Comparison of ENCODE assay signal across 15 mouse cellular contexts in the genomic region with DNA sequence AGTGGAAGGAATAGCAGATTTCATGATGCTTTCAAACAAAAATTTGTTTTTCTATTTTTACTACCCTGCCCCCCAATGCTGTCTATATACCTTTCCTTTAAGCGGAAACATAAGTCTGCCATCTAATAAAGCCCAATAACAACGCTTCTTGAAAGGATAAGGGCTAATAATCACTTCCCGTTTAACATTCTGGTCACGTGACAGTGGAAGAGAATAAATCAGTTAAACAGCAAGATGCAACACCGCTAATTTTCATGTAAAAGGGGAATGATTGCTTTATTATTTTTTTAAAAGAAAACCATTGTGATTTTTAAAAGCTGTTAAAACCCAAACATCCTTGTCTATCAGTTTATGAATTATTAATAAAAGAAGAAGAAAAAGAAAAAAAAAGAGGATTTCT.
DNase-seq lines count a peak whose midpoint lies in the region; ATAC-seq and TF ChIP-seq lines count a peak whose summit lies in the region.
"Had no signal": no experiment of that assay in that cellular context is flagged by ENCODE, and none has a peak within 500 bp of the region (broad histone marks: within the 10 kb centered on the region; RNA-seq: fewer than 3 reads in every experiment).

No protein-coding gene starts in this region.

- ATAC-seq in forebrain, embryonic 16.5 days: peak; percentile 38
- ATAC-seq in midbrain, embryonic 15.5 days (replicated peaks): peak; percentile 52
- no peak for ATAC-seq in kidney, embryonic 16.5 days (ENCODE audit: low FRiP score, low TSS enrichment)

- peak overlapping the region; percentile 11; the same call in 1 of the 2 replicates for H3K4me3 ChIP-seq in left cerebral cortex, adult 2 months
- H3K4me3 ChIP-seq in MEL (ENCODE audit: control insufficient read depth in 1 of 2, insufficient read depth in 1 of 2, low read depth in 2 of 2, low read length in 2 of 2): no peak overlapping the region
- H3K4me3 ChIP-seq in forebrain, embryonic 16.5 days (replicated peaks; ENCODE audit: low read length): 0 out of 2 replicates have a peak overlapping the region, but pooled peaks have one; percentile 8
- H3K4me3 ChIP-seq in midbrain, embryonic 15.5 days: peak overlapping the region; percentile 9; the same call in 1 of the 2 replicates
- H3K4me3 ChIP-seq in kidney, embryonic 16.5 days (ENCODE audit: low read length): no peak overlapping the region
- H3K4me3 ChIP-seq: heart, adult 2 months; kidney, embryonic 15.5 days; liver, embryonic 15.5 days had no signal

- intact Hi-C loops in left cerebral cortex, adult 2 months (cut with DNase I): no loop called here
- intact Hi-C loops in left cerebral cortex, postnatal 10 days (cut with DNase I): loop anchor here (10.0 kb wide), 1 partner anchor 162 kb away; no protein-coding TSS in a partner anchor

- TF ChIP-seq RAD21 in MEL (IDR thresholded peaks at IDR 0.05; ENCODE audit: low read depth, low read length): no peak

- H3K4me2 ChIP-seq in forebrain, embryonic 16.5 days (ENCODE audit: low read length): peak overlapping the region; percentile 27
- peak overlapping the region; percentile 36 for H3K4me2 ChIP-seq in midbrain, embryonic 15.5 days
- H3K4me2 ChIP-seq in kidney, embryonic 16.5 days (replicated peaks; ENCODE audit: low read depth, low read length): no peak overlapping the region
- H3K4me2 ChIP-seq: liver, embryonic 15.5 days had no signal

- H3K9ac ChIP-seq in MEL (ENCODE audit: control insufficient read depth, low read depth, low read length, poor library complexity, severe bottlenecking): no peak overlapping the region
- H3K9ac ChIP-seq in forebrain, embryonic 16.5 days (replicated peaks; ENCODE audit: low read depth, low read length): no peak overlapping the region
- H3K9ac ChIP-seq in midbrain, embryonic 15.5 days: no peak overlapping the region
- no peak overlapping the region for H3K9ac ChIP-seq in kidney, embryonic 16.5 days (replicated peaks; ENCODE audit: low read length)
- H3K9ac ChIP-seq: kidney, embryonic 15.5 days; liver, embryonic 15.5 days had no signal

- no peaks in the 10 kb centered on the region for H3K4me1 ChIP-seq in MEL (ENCODE audit: control insufficient read depth in 1 of 2, insufficient read depth in 2 of 2, low read length in 2 of 2)
- H3K4me1 ChIP-seq in forebrain, embryonic 16.5 days (replicated peaks; ENCODE audit: control insufficient read depth, insufficient read depth, low read length): peaks cover 12% of the 10 kb centered on the region
- H3K4me1 ChIP-seq in midbrain, embryonic 15.5 days: peaks cover 17% of the 10 kb centered on the region
- H3K4me1 ChIP-seq in kidney, embryonic 16.5 days (ENCODE audit: insufficient read depth, low read length): 0 out of 2 replicates have a peak, but pooled peaks cover 7% of the 10 kb centered on the region
- H3K4me1 ChIP-seq: kidney, embryonic 15.5 days; liver, embryonic 15.5 days had no signal

- TF ChIP-seq POLR2A in MEL (IDR thresholded peaks at IDR 0.05; ENCODE audit: control insufficient read depth in 1 of 2, insufficient read depth in 1 of 2, low read depth in 1 of 2, low read length in 2 of 2, poor library complexity in 1 of 2): no peak

- H3K27me3 ChIP-seq in MEL (ENCODE audit: control insufficient read depth in 1 of 2, insufficient read depth in 2 of 2, low read length in 2 of 2): no peaks in the 10 kb centered on the region; a peak in 1 of 4 replicates
- H3K27me3 ChIP-seq in forebrain, embryonic 16.5 days (replicated peaks; ENCODE audit: control insufficient read depth, insufficient read depth, low read length): peaks cover 8% of the 10 kb centered on the region
- no peaks in the 10 kb centered on the region for H3K27me3 ChIP-seq in midbrain, embryonic 15.5 days (replicated peaks)
- 0 out of 2 replicates have a peak, but pooled peaks cover 4% of the 10 kb centered on the region for H3K27me3 ChIP-seq in kidney, embryonic 16.5 days (ENCODE audit: insufficient read depth, low read length)
- H3K27me3 ChIP-seq: liver, embryonic 15.5 days had no signal

- no peaks in the 10 kb centered on the region for H3K9me3 ChIP-seq in MEL (replicated peaks; ENCODE audit: insufficient read depth, low read length)
- no peaks in the 10 kb centered on the region for H3K9me3 ChIP-seq in forebrain, embryonic 16.5 days (ENCODE audit: control insufficient read depth, low read length)
- no peaks in the 10 kb centered on the region for H3K9me3 ChIP-seq in midbrain, embryonic 15.5 days
- H3K9me3 ChIP-seq in kidney, embryonic 16.5 days (ENCODE audit: low read length): no peaks in the 10 kb centered on the region
- H3K9me3 ChIP-seq: kidney, embryonic 15.5 days; liver, embryonic 15.5 days had no signal

- H3K27ac ChIP-seq in left cerebral cortex, adult 2 months: no peak overlapping the region
- no peak overlapping the region for H3K27ac ChIP-seq in MEL (ENCODE audit: control insufficient read depth, low read depth, low read length)
- H3K27ac ChIP-seq in forebrain, embryonic 16.5 days (ENCODE audit: low read length): 0 out of 2 replicates have a peak overlapping the region, but pooled peaks have one; percentile 21
- peak overlapping the region; percentile 52; the same call in 1 of the 2 replicates for H3K27ac ChIP-seq in midbrain, embryonic 15.5 days
- no peak overlapping the region for H3K27ac ChIP-seq in kidney, embryonic 16.5 days (ENCODE audit: low read length)
- H3K27ac ChIP-seq: heart, adult 2 months; kidney, embryonic 15.5 days; liver, embryonic 15.5 days had no signal

- H3K36me3 ChIP-seq in MEL (ENCODE audit: control insufficient read depth in 1 of 2, insufficient read depth in 2 of 2, low read length in 2 of 2): no peaks in the 10 kb centered on the region
- no peaks in the 10 kb centered on the region for H3K36me3 ChIP-seq in forebrain, embryonic 16.5 days (ENCODE audit: control insufficient read depth, insufficient read depth)
- H3K36me3 ChIP-seq in midbrain, embryonic 15.5 days (replicated peaks): no peaks in the 10 kb centered on the region
- no peaks in the 10 kb centered on the region for H3K36me3 ChIP-seq in kidney, embryonic 16.5 days (ENCODE audit: insufficient read depth, low read length)
- H3K36me3 ChIP-seq: kidney, embryonic 15.5 days; liver, embryonic 15.5 days had no signal

- DNase-seq in left cerebral cortex, adult 2 months (ENCODE audit: extremely low spot score in 1 of 2, low spot score in 2 of 2): no peak
- DNase-seq in left cerebral cortex, adult 9 months (ENCODE audit: low spot score in 2 of 2): no peak
- DNase-seq in MEL (ENCODE audit: low read depth, low spot score): no peak
- no peak for DNase-seq in left cerebral cortex, postnatal 10 days (ENCODE audit: extremely low spot score in 1 of 2, low spot score in 2 of 2)
- DNase-seq in thymus, postnatal 4 days: no peak
- DNase-seq: cerebellum, adult 18-20 months; gastrocnemius, postnatal 10 days; heart, adult 2 months; lung, postnatal 10 days; thymus, postnatal 36 days had no signal

- TF ChIP-seq EP300 in MEL (IDR thresholded peaks at IDR 0.05; ENCODE audit: low read depth in 1 of 2, low read length in 2 of 2): no peak

- 9% methylated on average over 5 of the region's 5 CpGs for WGBS in forebrain, embryonic 16.5 days
- WGBS in midbrain, embryonic 15.5 days: 34% methylated on average over 5 of the region's 5 CpGs
- 61% methylated on average over 5 of the region's 5 CpGs for WGBS in kidney, embryonic 16.5 days

- no peak for TF ChIP-seq CTCF in left cerebral cortex, adult 2 months (IDR thresholded peaks at IDR 0.05)
- no peak for TF ChIP-seq CTCF in MEL (IDR thresholded peaks at IDR 0.05 in 2 of 3, conservative IDR thresholded peaks at IDR 0.05 in 1 of 3; ENCODE audit: control insufficient read depth in 1 of 3, insufficient read depth in 1 of 3, low read depth in 2 of 3, low read length in 3 of 3, poor library complexity in 1 of 3, severe bottlenecking in 1 of 3)

- no peaks in the 10 kb centered on the region for H3K79me2 ChIP-seq in MEL (ENCODE audit: control insufficient read depth, insufficient read depth, low read length, poor library complexity)

TF ChIP-seq in MEL, 35 proteins besides CTCF, POLR2A, EP300 and RAD21:
- no peak for TF ChIP-seq SIN3A (IDR thresholded peaks at IDR 0.05; ENCODE audit: low read length)
- TF ChIP-seq ZNF384 (IDR thresholded peaks at IDR 0.05; ENCODE audit: low read depth, low read length): no peak
- no peak for TF ChIP-seq HCFC1 (IDR thresholded peaks at IDR 0.05; ENCODE audit: low read depth, low read length)
- TF ChIP-seq CHD2 (IDR thresholded peaks at IDR 0.05; ENCODE audit: low read length): no peak
- TF ChIP-seq TBP (IDR thresholded peaks at IDR 0.05; ENCODE audit: low read depth, low read length): no peak
- no peak for TF ChIP-seq GABPA (IDR thresholded peaks at IDR 0.05; ENCODE audit: low read depth, low read length)
- TF ChIP-seq USF1 (IDR thresholded peaks at IDR 0.05; ENCODE audit: low read depth, low read length): 0 out of 2 replicates have a peak, but pooled peaks have one; percentile 31
- no peak for TF ChIP-seq MYB (IDR thresholded peaks at IDR 0.05; ENCODE audit: low read depth, low read length)

Comparison
In these comparisons a context has a peak if more than half of its experiments do, and no peak if none do; other contexts are left out.
1. H3K27ac ChIP-seq: peak in forebrain, embryonic 16.5 days (single experiment) and midbrain, embryonic 15.5 days (single experiment); none in left cerebral cortex, adult 2 months (single experiment), MEL (single experiment) and kidney, embryonic 16.5 days (single experiment).
2. H3K4me3 ChIP-seq: peak in left cerebral cortex, adult 2 months (single experiment), forebrain, embryonic 16.5 days (single experiment) and midbrain, embryonic 15.5 days (single experiment); none in MEL (0 of 2) and kidney, embryonic 16.5 days (single experiment).